Mouse (Mus musculus) CD4-positive, CD25-positive, alpha-beta regulatory T cell, adult 2 months (primary cell): Measurements from ENCODE around the gene Naaa.

Experiments
- DNase-seq: peaks from one replicate; pipeline ENCODE4 v3.0.0-alpha.2; 2012; ENCODE audit warnings: low read depth, low spot score

Gene Naaa

DNA sequence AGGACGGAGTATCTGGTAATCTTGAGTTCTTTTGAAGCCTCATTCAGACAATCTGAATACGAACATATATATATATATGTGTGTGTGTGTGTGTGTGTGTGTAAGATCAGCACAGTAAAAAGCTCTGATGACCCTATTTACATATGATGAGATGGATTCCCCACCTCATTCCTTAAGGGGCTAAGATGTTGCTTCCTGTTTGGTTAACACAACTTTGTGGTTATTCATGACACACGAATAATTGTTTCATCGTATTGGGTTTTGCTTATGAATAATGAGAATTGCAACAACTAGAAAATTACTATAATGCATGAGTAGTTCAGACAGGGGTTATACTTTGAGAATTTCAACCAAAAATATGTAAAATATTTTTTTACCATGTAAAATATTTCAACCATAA lies 62.7 kb downstream of the Naaa start, which contains the start of gene U90926:
Gene U90926, minus strand, starts transcription at position 101 of the 400 bp plus-strand sequence.
- DNase-seq = no peak

DNA sequence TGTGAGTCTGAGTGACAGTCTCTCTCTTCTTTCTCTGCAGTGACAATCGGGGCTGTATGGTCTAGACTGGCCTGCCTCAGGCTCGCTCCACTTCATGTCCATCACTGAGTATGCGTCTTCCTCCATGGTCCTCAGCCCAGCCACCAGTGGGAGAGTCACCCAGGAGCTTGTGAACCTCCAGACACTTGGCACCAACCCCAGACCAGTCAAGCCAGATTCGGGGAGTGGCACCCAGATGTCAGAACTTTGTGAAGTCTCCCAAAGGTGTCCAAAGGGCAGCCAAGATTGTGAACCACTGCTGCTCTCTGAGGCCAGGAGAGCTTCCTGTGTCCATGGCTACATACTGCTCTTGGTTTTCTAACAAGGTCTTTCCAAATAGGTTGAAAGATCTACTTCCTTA lies 65.7 kb downstream of the Naaa start:
- no peak for DNase-seq

DNA sequence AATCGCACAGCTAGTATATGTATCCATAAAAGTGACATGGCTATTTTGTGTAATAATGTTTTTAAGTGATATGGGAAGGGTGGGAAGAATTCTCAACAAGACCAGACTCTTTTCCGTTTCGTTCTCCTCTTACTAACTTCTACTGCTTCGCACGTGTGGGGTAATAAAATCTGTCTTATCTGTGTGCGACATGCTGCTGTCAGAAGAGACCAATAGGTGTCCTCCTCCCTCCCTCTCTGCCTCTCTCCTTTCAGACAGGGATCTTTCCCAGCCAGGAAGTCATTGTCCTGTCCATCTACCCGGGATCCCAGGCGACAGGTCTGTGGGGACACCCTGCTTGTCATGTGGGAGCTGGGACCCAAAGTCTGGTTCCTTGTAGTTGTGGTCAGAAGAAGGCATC lies 67.8 kb downstream of the Naaa start:
- DNase-seq = no peak
